7 mouse cellular contexts compared by ENCODE assay signal in genomic region chr11:69672211-69672706, GRCm38 (mm10). TPM values are rescaled to one million over a fixed set of nuclear protein-coding genes. Genes with fewer than 3 reads are reported as not detected.
A peak's percentile ranks its signal among the peaks of the same experiment; 100 is the strongest.
DNase-seq lines count a peak whose midpoint lies in the region; ATAC-seq lines count a peak whose summit lies in the region.

Gene Eif4a1 (minus strand): TSS chr11:69672423.

- H3K4me2 ChIP-seq in intestine, embryonic 15.5 days (replicated peaks) = peak within 1 kb of the TSS; percentile 56

- H3K27me3 ChIP-seq in intestine, embryonic 15.5 days (replicated peaks) = no peaks in the 10 kb centered on the region
- H3K27me3 ChIP-seq in midbrain, embryonic 10.5 days (ENCODE audit: low read depth, poor library complexity, severe bottlenecking) = no peaks in the 10 kb centered on the region

- H3K9me3 ChIP-seq in intestine, embryonic 15.5 days = no peaks in the 10 kb centered on the region
- no peaks in the 10 kb centered on the region for H3K9me3 ChIP-seq in midbrain, embryonic 10.5 days (replicated peaks)

- under 1% methylated on average over 36 of the region's 36 CpGs for WGBS in intestine, embryonic 15.5 days
- under 1% methylated on average over 36 of the region's 36 CpGs for WGBS in midbrain, embryonic 10.5 days

- peaks cover 40% of the 10 kb centered on the region for H3K36me3 ChIP-seq in intestine, embryonic 15.5 days
- peaks cover 88% of the 10 kb centered on the region for H3K36me3 ChIP-seq in midbrain, embryonic 10.5 days

- peak; percentile 100 for DNase-seq in adrenal gland, adult 2 months
- peak; percentile 100 for DNase-seq in embryo, embryonic 11.5 days (ENCODE audit: low read depth, low spot score)
- peak; percentile 99 to 100 for DNase-seq in gastrocnemius, postnatal 36 days
- peak; percentile 100 for DNase-seq in left cerebral cortex, postnatal 25 days (ENCODE audit: low spot score in 2 of 2)
- DNase-seq in midbrain, embryonic 10.5 days (ENCODE audit: low spot score) = peak; percentile 100
- peak; percentile 98 for DNase-seq in right cerebral cortex, postnatal 4 days

- H3K4me3 ChIP-seq in intestine, embryonic 15.5 days (replicated peaks) = peak within 1 kb of the TSS; percentile 77
- H3K4me3 ChIP-seq in midbrain, embryonic 10.5 days = peak within 1 kb of the TSS; percentile 91

- H3K9ac ChIP-seq in intestine, embryonic 15.5 days = peak within 1 kb of the TSS; percentile 97

- intact Hi-C loops in gastrocnemius, postnatal 36 days (cut with DNase I) = no loop called here
- intact Hi-C loops in left cerebral cortex, postnatal 25 days (cut with DNase I) = no loop called here

- H3K4me1 ChIP-seq in intestine, embryonic 15.5 days (replicated peaks) = peaks cover 12% of the 10 kb centered on the region
- H3K4me1 ChIP-seq in midbrain, embryonic 10.5 days = peaks cover 31% of the 10 kb centered on the region

- peak within 1 kb of the TSS; percentile 89 for H3K27ac ChIP-seq in intestine, embryonic 15.5 days
- H3K27ac ChIP-seq in midbrain, embryonic 10.5 days (replicated peaks) = peak within 1 kb of the TSS; percentile 96

- peak; percentile 98 for ATAC-seq in intestine, embryonic 15.5 days

RNA-seq across cellular contexts. Expression of gene Eif4a1, which starts in this region (rescaled TPM):
- 100 to 1,000 TPM; 509 to 543 TPM for total RNA-seq in adrenal gland, adult 2 months (2021)
- polyA plus RNA-seq in adrenal gland, adult 2 months (2012; rRNA removed) = 85.0 and 144 TPM in 2 replicates
- 100 to 1,000 TPM in 1 of 2 experiments, 10 to 100 TPM in 1; 74.1 to 103 TPM for total RNA-seq in gastrocnemius, postnatal 36 days (2021)
- polyA plus RNA-seq in intestine, embryonic 15.5 days (2015; fragmentation: Nextera tagmentation; extraction: Ambion mirVana) = 517 and 559 TPM in 2 replicates
- total RNA-seq in left cerebral cortex, postnatal 25 days (2021) = 100 to 1,000 TPM; 323 to 328 TPM
- polyA plus RNA-seq in midbrain, embryonic 10.5 days (2016; fragmentation: Nextera tagmentation; extraction: Ambion mirVana) = 710 and 716 TPM in 2 replicates

Comparison
In these comparisons a context has a peak if more than half of its experiments do, and no peak if none do; other contexts are left out.
1. Peak in every context shown above with its lines: DNase-seq, ATAC-seq, H3K4me3 ChIP-seq and H3K27ac ChIP-seq.